Mouse (Mus musculus): ENCODE measurements around the gene Lpxn. TPM values are rescaled to one million over a fixed set of nuclear protein-coding genes. Genes with fewer than 3 reads are reported as not detected.

Lpxn gene
- polyA plus RNA-seq, 1 experiment from 2014 or later, result 1.1 TPM

DNA sequence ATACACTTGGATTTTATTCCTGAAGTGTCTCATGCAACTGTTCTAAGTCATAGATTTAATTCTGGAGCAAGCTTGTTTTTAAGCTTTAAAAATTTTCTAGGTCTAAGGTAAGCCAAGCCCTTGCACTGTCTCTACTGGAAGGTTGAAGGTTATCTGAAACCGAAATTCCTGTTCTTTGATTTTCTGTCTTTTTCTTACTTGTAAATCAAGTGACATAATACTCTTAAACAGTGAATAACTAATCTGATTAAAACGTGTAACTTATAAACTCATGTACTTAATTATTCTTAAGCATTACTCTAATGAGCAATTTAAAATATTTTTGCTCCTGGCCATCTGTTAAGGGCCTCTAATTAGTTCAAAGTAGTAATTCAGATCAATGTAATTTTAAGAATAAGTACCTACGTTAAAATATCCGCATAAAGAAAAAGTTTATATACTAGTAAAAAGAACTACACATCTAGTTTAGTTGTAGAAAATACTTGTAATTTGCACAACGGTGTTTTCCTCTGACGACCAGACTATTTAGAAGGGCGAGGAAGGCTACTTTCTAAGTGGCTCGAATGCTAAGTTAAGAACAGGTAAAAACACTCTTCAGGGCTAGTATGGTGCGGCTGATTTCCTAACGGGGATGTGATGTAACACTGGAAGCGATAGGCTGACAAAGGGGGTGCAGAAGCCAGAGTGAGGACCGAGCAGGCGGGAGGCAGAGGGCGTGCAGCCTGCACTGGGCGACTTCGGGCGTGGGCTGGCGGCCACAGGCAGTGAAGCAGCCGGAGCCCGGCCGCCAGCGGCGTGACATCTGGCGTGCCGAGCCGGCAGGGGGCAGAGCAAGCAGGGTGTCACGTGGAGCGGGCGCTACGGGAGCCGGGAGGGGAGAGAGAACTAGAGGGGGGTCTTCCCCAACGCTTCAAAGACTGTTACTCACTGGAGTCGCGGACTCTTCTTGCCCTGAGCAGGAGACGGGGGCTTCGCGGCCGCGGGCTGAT, 1.6 kb upstream of the Lpxn start:
- peak; percentile 48 for ATAC-seq (replicated peaks; ENCODE audit: insufficient number of reproducible peaks, insufficient read depth, low FRiP score, low read depth)
- Histone ChIP-seq H3K9me3 (replicated peaks) (no peaks in the 10 kb centered on the region), H3K4me3 (peak overlapping the region; percentile 99), H3K4me1 (replicated peaks) (peaks cover 9% of the 10 kb centered on the region), H3K36me3 (no peaks in the 10 kb centered on the region), H3K4me2 (peak overlapping the region; percentile 64), H3K27ac (peak overlapping the region; percentile 100), H3K9ac (peak overlapping the region; percentile 100), H3K27me3 (no peaks in the 10 kb centered on the region)
- under 1% methylated on average over 39 of the region's 39 CpGs for WGBS

DNA sequence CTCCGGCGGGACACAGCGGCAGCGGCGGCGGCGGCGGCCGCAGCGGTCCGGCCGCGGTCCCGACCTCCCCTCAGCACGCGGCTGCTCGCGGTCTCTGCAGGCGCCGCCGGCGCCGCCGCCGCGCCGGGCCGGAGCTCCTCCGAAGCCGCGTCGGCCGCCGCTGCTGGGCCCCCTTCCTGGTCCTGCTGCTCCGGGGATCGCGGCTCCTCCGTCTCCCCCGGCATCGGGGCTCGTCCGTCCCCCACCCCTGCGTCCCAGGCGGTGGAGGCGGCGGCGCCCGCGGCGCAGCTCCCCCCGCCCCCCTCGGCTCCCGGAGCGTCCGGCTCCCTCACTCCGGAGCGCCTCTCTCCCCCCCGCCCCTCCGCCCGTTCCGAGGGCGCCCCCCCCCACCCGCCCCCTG, 883 bp upstream of the Lpxn start:
- under 1% methylated on average over 47 of the region's 63 CpGs for WGBS
- Histone ChIP-seq H3K36me3 (no peaks in the 10 kb centered on the region), H3K27ac (peak overlapping the region; percentile 100), H3K4me1 (replicated peaks) (peaks cover 9% of the 10 kb centered on the region), H3K4me3 (peak overlapping the region; percentile 99), H3K4me2 (peak overlapping the region; percentile 64), H3K9me3 (replicated peaks) (no peaks in the 10 kb centered on the region), H3K9ac (peak overlapping the region; percentile 100), H3K27me3 (no peaks in the 10 kb centered on the region)
- ATAC-seq (replicated peaks; ENCODE audit: insufficient number of reproducible peaks, insufficient read depth, low FRiP score, low read depth), result peak; percentile 45

DNA sequence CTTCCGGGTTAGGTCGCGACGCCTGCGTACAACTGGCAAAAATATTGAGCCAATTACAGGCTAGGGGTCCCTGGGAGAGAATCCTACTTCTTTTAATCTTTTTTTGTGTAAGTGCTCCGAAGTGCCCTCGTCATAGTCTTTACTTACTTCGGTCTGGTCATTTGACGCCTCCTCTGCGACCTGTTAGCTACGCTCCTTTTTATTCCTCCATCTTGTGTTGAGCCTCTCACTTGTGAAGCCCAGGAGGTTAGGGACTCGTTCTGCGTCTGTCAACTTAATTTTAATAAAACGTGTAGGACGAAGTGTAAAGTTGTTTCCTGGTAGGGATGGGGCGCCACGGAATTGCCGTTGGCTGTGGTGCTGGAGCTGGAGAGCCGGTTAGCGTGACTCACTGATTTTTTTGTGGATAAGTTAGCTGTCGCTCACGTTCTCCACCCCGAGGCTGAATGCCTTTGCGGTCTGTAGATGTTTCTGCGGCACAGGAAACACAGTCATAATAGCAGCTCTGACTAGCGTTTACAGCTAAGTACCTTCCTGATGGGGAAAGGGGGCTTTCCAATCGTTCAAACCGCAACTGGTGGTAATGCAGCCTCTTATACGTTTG, 437 bp downstream of the Lpxn start:
- under 1% methylated on average over 29 of the region's 29 CpGs for WGBS
- H3K4me1 ChIP-seq (replicated peaks), result peaks cover 6% of the 10 kb centered on the region

DNA sequence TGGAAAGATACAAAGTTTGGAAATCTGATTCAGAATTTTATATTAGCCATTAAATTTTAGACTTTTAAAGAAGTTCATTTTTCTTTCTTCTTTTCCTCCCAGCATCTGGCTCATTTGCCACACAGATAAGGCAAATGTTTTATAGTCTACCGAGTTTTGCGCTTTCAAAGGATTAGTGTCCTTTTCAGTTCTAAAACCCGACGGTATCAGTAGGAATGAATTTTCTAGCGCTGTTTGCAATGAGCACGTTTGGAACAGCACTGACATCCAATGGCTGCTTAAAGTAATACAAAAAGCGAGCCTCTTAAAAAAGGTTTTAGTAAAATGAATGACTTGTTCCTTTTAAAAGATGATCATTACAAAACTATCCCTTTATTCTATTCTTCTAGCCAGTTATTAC, 1.1 kb downstream of the Lpxn start:
- WGBS, result 1% methylated on average over 7 of the region's 7 CpGs
- no peaks in the 10 kb centered on the region for H3K27me3 ChIP-seq
- ATAC-seq (replicated peaks; ENCODE audit: insufficient number of reproducible peaks, insufficient read depth, low FRiP score, low read depth), result no peak

More for the DNA sequence above, 437 bp downstream of the Lpxn start:
- peak overlapping the region; percentile 40 for H3K9ac ChIP-seq
- H3K27ac ChIP-seq, result peak overlapping the region; percentile 100
- H3K9me3 ChIP-seq (replicated peaks), result no peaks in the 10 kb centered on the region
- no peaks in the 10 kb centered on the region for H3K27me3 ChIP-seq
- no peaks in the 10 kb centered on the region for H3K36me3 ChIP-seq
- H3K4me2 ChIP-seq, result peak overlapping the region; percentile 87
- peak overlapping the region; percentile 99 for H3K4me3 ChIP-seq
- no peak for ATAC-seq (replicated peaks; ENCODE audit: insufficient number of reproducible peaks, insufficient read depth, low FRiP score, low read depth)

DNA sequence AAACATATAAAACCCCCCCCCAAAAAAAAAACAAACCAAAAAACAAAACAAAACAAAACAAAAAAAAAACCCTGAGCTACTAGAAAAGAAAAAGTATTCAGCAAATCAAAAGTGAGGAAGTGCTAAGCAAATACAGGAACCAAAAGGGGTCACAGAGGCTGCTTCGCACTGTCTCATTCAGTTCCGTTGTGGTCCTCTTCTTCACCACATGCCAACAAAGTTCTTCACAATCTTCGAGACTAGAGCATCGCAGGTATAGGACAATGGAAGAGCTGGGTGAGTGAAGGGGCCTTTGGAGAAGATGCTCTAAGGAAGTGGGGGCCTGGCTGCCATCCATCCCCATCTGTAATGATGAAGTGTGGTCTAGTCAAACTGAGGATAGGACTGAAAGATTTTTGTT, 2.4 kb downstream of the Lpxn start:
- no peak for ATAC-seq (replicated peaks; ENCODE audit: insufficient number of reproducible peaks, insufficient read depth, low FRiP score, low read depth)
- H3K4me2 ChIP-seq, result no peak overlapping the region
- 66% methylated on average over 4 of the region's 4 CpGs for WGBS

More for the DNA sequence above, 1.1 kb downstream of the Lpxn start:
- Histone ChIP-seq H3K9ac (peak overlapping the region; percentile 40), H3K27ac (peak overlapping the region; percentile 100), H3K9me3 (replicated peaks) (no peaks in the 10 kb centered on the region), H3K4me2 (peak overlapping the region; percentile 87), H3K4me3 (peak overlapping the region; percentile 99), H3K36me3 (no peaks in the 10 kb centered on the region), H3K4me1 (replicated peaks) (peaks cover 3% of the 10 kb centered on the region; the same call in 1 of the 2 replicates)

DNA sequence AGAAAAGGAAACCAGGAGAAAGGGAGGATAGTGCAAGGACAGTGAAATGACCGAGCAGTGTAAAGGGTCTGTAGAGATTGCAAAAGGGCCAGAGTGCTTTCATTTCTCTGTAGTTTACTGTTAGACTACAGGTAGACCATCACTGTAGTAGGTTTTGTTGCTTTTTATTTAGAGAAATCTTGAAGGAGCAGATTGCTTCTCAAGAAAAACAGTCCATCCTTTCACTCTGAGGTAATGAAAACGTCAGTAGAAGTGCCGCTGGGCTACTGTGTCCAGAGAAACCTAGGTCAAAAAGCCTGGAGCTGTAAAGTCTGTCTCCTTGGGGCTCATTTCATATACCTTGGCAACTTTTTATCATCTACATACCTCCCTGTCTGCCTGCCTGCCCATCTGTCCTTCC, 3.1 kb downstream of the Lpxn start:
- H3K9me3 ChIP-seq (replicated peaks), result no peaks in the 10 kb centered on the region
- H3K4me2 ChIP-seq, result no peak overlapping the region
- H3K27ac ChIP-seq, result no peak overlapping the region
- no peak for ATAC-seq (replicated peaks; ENCODE audit: insufficient number of reproducible peaks, insufficient read depth, low FRiP score, low read depth)
- H3K4me3 ChIP-seq, result no peak overlapping the region
- no peaks in the 10 kb centered on the region for H3K4me1 ChIP-seq (replicated peaks)
- no peaks in the 10 kb centered on the region for H3K36me3 ChIP-seq
- no peaks in the 10 kb centered on the region for H3K27me3 ChIP-seq
- 76% methylated on average over 3 of the region's 3 CpGs for WGBS
- H3K9ac ChIP-seq, result no peak overlapping the region

More for the DNA sequence above, 2.4 kb downstream of the Lpxn start:
- H3K36me3 ChIP-seq, result no peaks in the 10 kb centered on the region
- no peaks in the 10 kb centered on the region for H3K4me1 ChIP-seq (replicated peaks)
- H3K9ac ChIP-seq, result no peak overlapping the region
- H3K27me3 ChIP-seq, result no peaks in the 10 kb centered on the region
- H3K4me3 ChIP-seq, result no peak overlapping the region
- H3K9me3 ChIP-seq (replicated peaks), result no peaks in the 10 kb centered on the region
- no peak overlapping the region for H3K27ac ChIP-seq

DNA sequence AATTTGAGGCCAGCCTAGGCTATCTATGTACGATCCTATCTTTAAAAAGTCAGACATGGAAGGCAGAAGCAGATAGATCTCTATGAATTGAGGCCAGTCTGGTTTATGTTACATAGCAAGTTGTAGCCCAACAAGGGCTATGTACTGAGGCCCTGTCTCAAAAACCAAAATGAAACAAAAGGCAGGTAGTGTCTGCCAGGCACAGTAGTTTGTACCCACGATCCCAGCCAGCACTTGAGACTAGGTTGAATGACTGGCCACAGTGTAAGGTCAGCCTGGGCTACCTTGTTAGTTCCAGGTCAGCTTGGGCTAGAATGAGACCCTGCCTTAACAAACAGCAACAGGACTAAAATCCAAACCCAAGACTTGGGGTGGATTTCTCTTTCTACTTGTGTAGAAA, 4.6 kb downstream of the Lpxn start:
- Histone ChIP-seq H3K27ac (no peak overlapping the region), H3K9me3 (replicated peaks) (no peaks in the 10 kb centered on the region), H3K4me3 (no peak overlapping the region), H3K27me3 (no peaks in the 10 kb centered on the region), H3K9ac (no peak overlapping the region), H3K4me1 (replicated peaks) (no peaks in the 10 kb centered on the region), H3K4me2 (no peak overlapping the region), H3K36me3 (no peaks in the 10 kb centered on the region)
- 57% methylated on average over 2 of the region's 2 CpGs for WGBS
- no peak for ATAC-seq (replicated peaks; ENCODE audit: insufficient number of reproducible peaks, insufficient read depth, low FRiP score, low read depth)

DNA sequence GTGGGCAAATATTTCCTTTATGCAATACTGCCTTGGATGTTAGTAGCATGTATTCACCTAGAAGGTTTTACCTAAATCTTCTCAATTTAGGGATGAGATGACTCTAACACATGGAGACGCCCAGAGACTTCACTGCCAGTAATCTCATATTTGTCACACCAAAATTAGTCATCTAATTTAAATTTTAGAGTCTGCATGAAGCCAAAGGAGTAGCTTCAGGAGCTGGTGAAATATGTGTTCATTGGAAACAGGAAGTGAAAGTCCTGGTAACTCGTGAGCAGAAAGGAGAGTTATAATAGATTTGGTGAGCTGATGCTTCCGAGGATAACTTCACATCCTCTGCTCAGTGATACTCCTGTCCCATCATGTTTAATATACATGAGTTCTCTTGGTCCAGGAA, 5.1 kb downstream of the Lpxn start:
- ATAC-seq (replicated peaks; ENCODE audit: insufficient number of reproducible peaks, insufficient read depth, low FRiP score, low read depth), result no peak
- H3K36me3 ChIP-seq, result no peaks in the 10 kb centered on the region
- WGBS, result 59% methylated on average over 3 of the region's 3 CpGs

DNA sequence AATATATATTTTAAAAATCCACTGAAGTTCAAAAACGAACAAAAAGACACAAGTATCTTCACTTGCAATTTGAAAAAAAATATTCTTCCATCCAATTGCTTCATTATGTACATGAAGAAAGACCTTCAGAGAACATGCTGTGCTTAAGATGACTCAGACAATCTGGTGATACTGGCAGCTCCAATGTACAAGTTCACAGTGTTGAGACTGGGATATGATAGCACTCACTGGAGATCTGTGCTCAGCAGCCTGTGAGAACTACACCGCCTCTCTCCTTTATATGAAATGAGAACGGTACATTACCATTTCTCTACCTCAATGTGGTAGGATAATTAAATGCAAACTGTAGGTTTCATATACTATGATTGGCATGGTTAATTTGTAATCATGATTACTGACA, 6.8 kb downstream of the Lpxn start:
- H3K4me3 ChIP-seq, result no peak overlapping the region
- H3K4me2 ChIP-seq, result no peak overlapping the region
- no peaks in the 10 kb centered on the region for H3K9me3 ChIP-seq (replicated peaks)
- no peaks in the 10 kb centered on the region for H3K36me3 ChIP-seq
- 75% methylated on average over 3 of the region's 3 CpGs for WGBS
- no peak for ATAC-seq (replicated peaks; ENCODE audit: insufficient number of reproducible peaks, insufficient read depth, low FRiP score, low read depth)
- no peak overlapping the region for H3K27ac ChIP-seq
- no peaks in the 10 kb centered on the region for H3K27me3 ChIP-seq
- H3K9ac ChIP-seq, result no peak overlapping the region
- no peaks in the 10 kb centered on the region for H3K4me1 ChIP-seq (replicated peaks)

More for the DNA sequence above, 5.1 kb downstream of the Lpxn start:
- Histone ChIP-seq H3K27me3 (no peaks in the 10 kb centered on the region), H3K4me1 (replicated peaks) (no peaks in the 10 kb centered on the region), H3K9me3 (replicated peaks) (no peaks in the 10 kb centered on the region), H3K4me3 (no peak overlapping the region), H3K4me2 (no peak overlapping the region), H3K9ac (no peak overlapping the region), H3K27ac (no peak overlapping the region)

DNA sequence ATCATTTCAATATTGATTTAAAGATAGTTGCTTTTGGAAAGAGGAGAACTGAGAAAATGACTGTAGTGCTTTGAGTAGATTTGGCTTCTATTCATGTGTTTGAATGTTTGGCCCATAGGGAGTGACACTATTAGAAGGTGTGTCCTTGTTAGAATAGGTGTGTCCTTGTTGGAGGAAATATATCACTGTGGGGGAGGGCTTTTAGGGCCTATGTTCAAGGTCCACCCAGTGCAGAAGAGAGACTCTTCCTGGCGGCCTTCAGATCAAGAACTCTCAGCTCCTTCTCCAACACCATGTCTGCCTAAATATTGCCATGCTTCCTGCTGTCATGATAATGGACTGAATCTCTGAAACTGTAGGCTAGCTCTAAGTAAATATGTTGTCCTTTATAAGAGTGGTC, 8.2 kb downstream of the Lpxn start:
- Histone ChIP-seq H3K27ac (no peak overlapping the region), H3K9me3 (replicated peaks) (no peaks in the 10 kb centered on the region), H3K9ac (no peak overlapping the region), H3K27me3 (no peaks in the 10 kb centered on the region), H3K36me3 (no peaks in the 10 kb centered on the region), H3K4me1 (replicated peaks) (no peaks in the 10 kb centered on the region), H3K4me2 (no peak overlapping the region), H3K4me3 (no peak overlapping the region)
- ATAC-seq (replicated peaks; ENCODE audit: insufficient number of reproducible peaks, insufficient read depth, low FRiP score, low read depth), result no peak
- 78% methylated on average over 1 of the region's 1 CpGs for WGBS

DNA sequence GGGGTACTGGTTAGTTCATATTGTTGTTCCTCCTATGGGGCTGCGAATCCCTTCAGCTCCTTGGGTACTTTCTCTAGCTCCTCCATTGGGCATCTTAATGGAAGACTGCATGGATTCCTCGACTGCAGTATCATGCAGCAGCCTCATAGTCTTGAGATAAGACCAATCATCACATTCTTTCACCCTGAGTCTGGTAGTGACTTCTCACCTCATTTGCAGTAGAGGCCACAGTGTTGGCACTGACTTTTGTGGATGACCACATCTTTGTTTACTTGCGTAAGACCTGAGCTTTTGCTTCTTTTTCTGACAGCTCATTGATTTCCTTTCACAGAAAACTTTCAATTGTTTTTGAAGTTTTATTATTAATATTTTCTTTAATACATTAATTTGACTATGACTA, 9.7 kb downstream of the Lpxn start:
- Histone ChIP-seq H3K4me1 (replicated peaks) (no peaks in the 10 kb centered on the region), H3K27ac (no peak overlapping the region), H3K9me3 (replicated peaks) (no peaks in the 10 kb centered on the region), H3K4me2 (no peak overlapping the region), H3K27me3 (no peaks in the 10 kb centered on the region), H3K4me3 (no peak overlapping the region), H3K9ac (no peak overlapping the region), H3K36me3 (no peaks in the 10 kb centered on the region)
- ATAC-seq (replicated peaks; ENCODE audit: insufficient number of reproducible peaks, insufficient read depth, low FRiP score, low read depth), result no peak
- 61% methylated on average over 3 of the region's 3 CpGs for WGBS
